Comparison of ENCODE assay signal across 8 mouse cellular contexts in genomic region chr15:77150000-77150399, GRCm38 (mm10).
DNase-seq lines count a peak whose midpoint lies in the region; ATAC-seq and TF ChIP-seq lines count a peak whose summit lies in the region.

No protein-coding gene starts in this region.

- no peak for TF ChIP-seq POLR2A in cerebellum, adult 2 months (IDR thresholded peaks at IDR 0.05; ENCODE audit: borderline replicate concordance, insufficient read depth, low read length)

- H3K4me2 ChIP-seq in lung, embryonic 16.5 days (ENCODE audit: low read depth, low read length), result peak overlapping the region; percentile 60
- H3K4me2 ChIP-seq in liver, embryonic 12.5 days, result peak overlapping the region; percentile 48
- H3K4me2 ChIP-seq in stomach, embryonic 16.5 days (ENCODE audit: low read depth, low read length), result peak overlapping the region; percentile 77

- 6% methylated on average over 3 of the region's 3 CpGs for WGBS in cerebellum, adult 2 months
- 3% methylated on average over 3 of the region's 3 CpGs for WGBS in lung, embryonic 16.5 days
- WGBS in liver, embryonic 12.5 days (ENCODE audit: insufficient replicate concordance), result 44% methylated on average over 3 of the region's 3 CpGs
- WGBS in stomach, embryonic 16.5 days, result 16% methylated on average over 3 of the region's 3 CpGs

- peaks cover 26% of the 10 kb centered on the region for H3K4me1 ChIP-seq in cerebellum, adult 2 months (ENCODE audit: control insufficient read depth, insufficient read depth, low read length)
- peaks cover 35% of the 10 kb centered on the region for H3K4me1 ChIP-seq in lung, embryonic 16.5 days (replicated peaks; ENCODE audit: control insufficient read depth, insufficient read depth, low read length)
- peaks cover 19% of the 10 kb centered on the region for H3K4me1 ChIP-seq in liver, embryonic 12.5 days
- peaks cover 42% of the 10 kb centered on the region for H3K4me1 ChIP-seq in stomach, embryonic 16.5 days (ENCODE audit: control insufficient read depth, insufficient read depth, low read length)

- peak; percentile 68 for ATAC-seq in lung, embryonic 16.5 days (ENCODE audit: low read depth)
- no peak for ATAC-seq in liver, embryonic 12.5 days
- ATAC-seq in stomach, embryonic 16.5 days (ENCODE audit: insufficient read depth, low FRiP score), result no peak

- H3K27me3 ChIP-seq in cerebellum, adult 2 months (ENCODE audit: control insufficient read depth, insufficient read depth, low read length), result no peaks in the 10 kb centered on the region
- H3K27me3 ChIP-seq in lung, embryonic 16.5 days (ENCODE audit: control insufficient read depth, insufficient read depth, low read depth, low read length), result no peaks in the 10 kb centered on the region
- H3K27me3 ChIP-seq in liver, embryonic 12.5 days (replicated peaks), result no peaks in the 10 kb centered on the region; the same call in 1 of the 2 replicates
- H3K27me3 ChIP-seq in stomach, embryonic 16.5 days (ENCODE audit: control insufficient read depth, insufficient read depth, low read length), result no peaks in the 10 kb centered on the region

- H3K27ac ChIP-seq in cerebellum, adult 2 months (ENCODE audit: insufficient read depth, low read length), result peak overlapping the region; percentile 54
- peak overlapping the region; percentile 98 for H3K27ac ChIP-seq in lung, embryonic 16.5 days (ENCODE audit: low read length)
- peak overlapping the region; percentile 58 for H3K27ac ChIP-seq in liver, embryonic 12.5 days
- H3K27ac ChIP-seq in stomach, embryonic 16.5 days (ENCODE audit: low read length), result peak overlapping the region; percentile 93

- peak overlapping the region; percentile 55 for H3K4me3 ChIP-seq in cerebellum, adult 2 months (replicated peaks; ENCODE audit: insufficient read depth, low read depth, low read length)
- H3K4me3 ChIP-seq in lung, embryonic 16.5 days (ENCODE audit: low read length), result peak overlapping the region; percentile 38
- H3K4me3 ChIP-seq in liver, embryonic 12.5 days, result no peak overlapping the region
- H3K4me3 ChIP-seq in stomach, embryonic 16.5 days (replicated peaks; ENCODE audit: low read length), result peak overlapping the region; percentile 31

- H3K9me3 ChIP-seq in lung, embryonic 16.5 days (ENCODE audit: control insufficient read depth, low read length), result no peaks in the 10 kb centered on the region
- no peaks in the 10 kb centered on the region for H3K9me3 ChIP-seq in liver, embryonic 12.5 days (replicated peaks)
- H3K9me3 ChIP-seq in stomach, embryonic 16.5 days (replicated peaks; ENCODE audit: control insufficient read depth, low read length), result no peaks in the 10 kb centered on the region

- TF ChIP-seq CTCF in cerebellum, adult 2 months (IDR thresholded peaks at IDR 0.05; ENCODE audit: borderline replicate concordance, insufficient read depth, low read depth, low read length), result no peak

- peak overlapping the region; percentile 58 for H3K9ac ChIP-seq in lung, embryonic 16.5 days (ENCODE audit: low read length)
- H3K9ac ChIP-seq in liver, embryonic 12.5 days, result no peak overlapping the region
- peak overlapping the region; percentile 61 for H3K9ac ChIP-seq in stomach, embryonic 16.5 days (ENCODE audit: low read length)

- H3K36me3 ChIP-seq in lung, embryonic 16.5 days (ENCODE audit: control insufficient read depth, insufficient read depth, low read length), result no peaks in the 10 kb centered on the region
- H3K36me3 ChIP-seq in liver, embryonic 12.5 days, result no peaks in the 10 kb centered on the region
- no peaks in the 10 kb centered on the region for H3K36me3 ChIP-seq in stomach, embryonic 16.5 days (ENCODE audit: control insufficient read depth, insufficient read depth, low read length)

- DNase-seq in cerebellum, adult 2 months, result no peak
- no peak for DNase-seq in cerebellum, adult 8-10 months
- no peak for DNase-seq in lung, postnatal 14 days
- no peak for DNase-seq in embryo, embryonic 9.5 days (ENCODE audit: extremely low spot score)
- no peak for DNase-seq in layer of hippocampus, postnatal 25 days (ENCODE audit: extremely low spot score in 1 of 2, low spot score in 1 of 2)
